In the genomic region with DNA sequence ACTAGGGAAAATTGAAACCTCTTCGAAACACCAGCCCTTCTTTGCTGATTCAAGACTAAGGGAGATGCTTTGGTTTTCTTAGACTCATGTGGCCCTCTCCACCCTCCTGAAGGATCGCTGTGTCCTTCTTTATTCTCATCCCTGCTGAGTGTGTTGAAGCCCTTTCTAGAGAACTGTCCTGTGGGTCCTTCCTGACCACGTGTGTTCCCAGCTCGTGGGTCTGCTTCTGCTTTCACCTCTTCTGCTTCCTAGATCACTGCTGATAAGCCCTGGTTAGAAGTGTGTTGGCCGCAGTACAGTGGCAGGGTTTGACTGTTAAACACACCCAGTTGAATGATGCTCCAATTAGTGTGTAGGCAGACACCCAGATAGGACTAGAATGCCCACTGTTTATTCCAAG, we compare ENCODE assay signal across 25 mouse cellular contexts.
DNase-seq lines count a peak whose midpoint lies in the region; ATAC-seq lines count a peak whose summit lies in the region.
"Had no signal": no experiment of that assay in that cellular context is flagged by ENCODE, and none has a peak within 500 bp of the region (broad histone marks: within the 10 kb centered on the region; RNA-seq: fewer than 3 reads in every experiment).

No protein-coding gene starts in this region.

- H3K36me3 ChIP-seq in limb, embryonic 11.5 days (ENCODE audit: control insufficient read depth, insufficient read depth, low read length): no peaks in the 10 kb centered on the region
- no peaks in the 10 kb centered on the region for H3K36me3 ChIP-seq in limb, embryonic 10.5 days
- H3K36me3 ChIP-seq in macrophage (ENCODE audit: inconsistent target): no peaks in the 10 kb centered on the region
- H3K36me3 ChIP-seq in splenic B cell, adult 2 months (ENCODE audit: control insufficient read depth, insufficient read depth, low read length, poor library complexity, severe bottlenecking): no peaks in the 10 kb centered on the region
- no peaks in the 10 kb centered on the region for H3K36me3 ChIP-seq in forebrain, embryonic 15.5 days
- H3K36me3 ChIP-seq: embryonic facial prominence, embryonic 12.5 days; embryonic facial prominence, embryonic 15.5 days; heart, embryonic 15.5 days; hindbrain, embryonic 10.5 days; intestine, embryonic 15.5 days had no signal

- DNase-seq in limb, embryonic 11.5 days (ENCODE audit: low spot score): peak; percentile 13
- DNase-seq in limb, embryonic 10.5 days (ENCODE audit: low spot score): no peak
- DNase-seq in splenic B cell, adult 2 months (ENCODE audit: low read depth, low spot score): peak; percentile 4
- no peak for DNase-seq in cerebellum, adult 11 months
- DNase-seq: adrenal gland, adult 2 months; adrenal gland, postnatal 14 days; B cell, adult 2 months; cerebellum, adult 11-12 months; cerebellum, adult 9-10 months; cerebellum, postnatal 14 days; gastrocnemius, postnatal 10 days; heart, adult 18-20 months; heart, postnatal 10 days; heart, postnatal 36 days had no signal

- no peaks in the 10 kb centered on the region for H3K9me3 ChIP-seq in limb, embryonic 11.5 days (ENCODE audit: control insufficient read depth, low read length)
- no peaks in the 10 kb centered on the region for H3K9me3 ChIP-seq in limb, embryonic 10.5 days (replicated peaks)
- no peaks in the 10 kb centered on the region for H3K9me3 ChIP-seq in forebrain, embryonic 15.5 days
- H3K9me3 ChIP-seq: embryonic facial prominence, embryonic 12.5 days; embryonic facial prominence, embryonic 15.5 days; heart, embryonic 12.5 days; heart, embryonic 15.5 days; hindbrain, embryonic 10.5 days; hindbrain, embryonic 13.5 days; intestine, embryonic 15.5 days had no signal

- no peaks in the 10 kb centered on the region for H3K79me2 ChIP-seq in macrophage (ENCODE audit: inconsistent target)

- no peak overlapping the region for H3K27ac ChIP-seq in limb, embryonic 11.5 days (replicated peaks; ENCODE audit: low read depth, low read length)
- no peak overlapping the region for H3K27ac ChIP-seq in limb, embryonic 10.5 days
- peak overlapping the region; percentile 21; the same call in 1 of the 2 replicates for H3K27ac ChIP-seq in macrophage
- no peak overlapping the region for H3K27ac ChIP-seq in forebrain, embryonic 15.5 days (replicated peaks)
- H3K27ac ChIP-seq: embryonic facial prominence, embryonic 12.5 days; embryonic facial prominence, embryonic 15.5 days; heart, embryonic 15.5 days; hindbrain, embryonic 10.5 days; hindbrain, embryonic 13.5 days; intestine, embryonic 15.5 days had no signal

- no peak for ATAC-seq in limb, embryonic 11.5 days (ENCODE audit: insufficient number of reproducible peaks, low FRiP score, low TSS enrichment, low read depth)
- ATAC-seq in forebrain, embryonic 15.5 days (replicated peaks): no peak
- ATAC-seq: forebrain, embryonic 14.5 days; hindbrain, embryonic 16.5 days; intestine, embryonic 15.5 days had no signal

- WGBS in limb, embryonic 11.5 days: 78% methylated on average over 5 of the region's 5 CpGs
- 83% methylated on average over 5 of the region's 5 CpGs for WGBS in limb, embryonic 10.5 days
- 36% methylated on average over 5 of the region's 5 CpGs for WGBS in macrophage (ENCODE audit: missing documents)
- WGBS in forebrain, embryonic 15.5 days: 83% methylated on average over 5 of the region's 5 CpGs

- H3K4me1 ChIP-seq in limb, embryonic 11.5 days (ENCODE audit: control insufficient read depth, insufficient read depth, low read length): no peaks in the 10 kb centered on the region
- H3K4me1 ChIP-seq in limb, embryonic 10.5 days: no peaks in the 10 kb centered on the region
- peaks cover 22% of the 10 kb centered on the region for H3K4me1 ChIP-seq in forebrain, embryonic 15.5 days
- H3K4me1 ChIP-seq: embryonic facial prominence, embryonic 12.5 days; embryonic facial prominence, embryonic 15.5 days; hindbrain, embryonic 10.5 days; intestine, embryonic 15.5 days had no signal

- no peak overlapping the region for H3K4me3 ChIP-seq in limb, embryonic 11.5 days (ENCODE audit: low read depth, low read length)
- H3K4me3 ChIP-seq in limb, embryonic 10.5 days: no peak overlapping the region
- H3K4me3 ChIP-seq in macrophage (ENCODE audit: inconsistent target): no peak overlapping the region
- H3K4me3 ChIP-seq in forebrain, embryonic 15.5 days: no peak overlapping the region
- H3K4me3 ChIP-seq: embryonic facial prominence, embryonic 12.5 days; embryonic facial prominence, embryonic 15.5 days; heart, embryonic 12.5 days; heart, embryonic 15.5 days; hindbrain, embryonic 10.5 days; hindbrain, embryonic 13.5 days; intestine, embryonic 15.5 days had no signal

- no peak overlapping the region for H3K9ac ChIP-seq in limb, embryonic 11.5 days (ENCODE audit: low read length)
- H3K9ac ChIP-seq in forebrain, embryonic 15.5 days (replicated peaks): no peak overlapping the region
- H3K9ac ChIP-seq: embryonic facial prominence, embryonic 12.5 days; embryonic facial prominence, embryonic 15.5 days; heart, embryonic 12.5 days; heart, embryonic 15.5 days; hindbrain, embryonic 13.5 days; intestine, embryonic 15.5 days had no signal

- no peaks in the 10 kb centered on the region for H3K27me3 ChIP-seq in limb, embryonic 11.5 days (ENCODE audit: control insufficient read depth, insufficient read depth, low read length)
- no peaks in the 10 kb centered on the region for H3K27me3 ChIP-seq in limb, embryonic 10.5 days (ENCODE audit: low read depth, poor library complexity, severe bottlenecking)
- no peaks in the 10 kb centered on the region for H3K27me3 ChIP-seq in splenic B cell, adult 2 months (ENCODE audit: control insufficient read depth, insufficient read depth, low read length, poor library complexity, severe bottlenecking)
- H3K27me3 ChIP-seq in forebrain, embryonic 15.5 days: no peaks in the 10 kb centered on the region
- H3K27me3 ChIP-seq: embryonic facial prominence, embryonic 12.5 days; embryonic facial prominence, embryonic 15.5 days; heart, embryonic 12.5 days; heart, embryonic 15.5 days; hindbrain, embryonic 13.5 days; intestine, embryonic 15.5 days had no signal

- H3K4me2 ChIP-seq in limb, embryonic 11.5 days (ENCODE audit: low read depth, severe bottlenecking): no peak overlapping the region
- no peak overlapping the region for H3K4me2 ChIP-seq in forebrain, embryonic 15.5 days (replicated peaks)
- H3K4me2 ChIP-seq: embryonic facial prominence, embryonic 12.5 days; embryonic facial prominence, embryonic 15.5 days; heart, embryonic 12.5 days; heart, embryonic 15.5 days; hindbrain, embryonic 13.5 days; intestine, embryonic 15.5 days had no signal

Comparison
In these comparisons a context has a peak if more than half of its experiments do, and no peak if none do; other contexts are left out.
1. DNase-seq: peak in limb, embryonic 11.5 days (single experiment) and splenic B cell, adult 2 months (single experiment); none in limb, embryonic 10.5 days (single experiment) and cerebellum, adult 11 months (single experiment).